Mouse (Mus musculus) stomach, postnatal 0 days (tissue): ENCODE measurements around the gene Mccc2.

Source experiments
- CTCF ChIP-seq: IDR thresholded peaks from 2 replicates; pipeline ENCODE4 v1.5.1; 2016; ENCODE audit warnings: antibody characterized with exemption, low read depth, mild to moderate bottlenecking, moderate library complexity
- EP300 ChIP-seq: optimal IDR thresholded peaks from 2 replicates; pipeline ENCODE3; 2016; ENCODE audit warnings: antibody characterized with exemption

DNA sequence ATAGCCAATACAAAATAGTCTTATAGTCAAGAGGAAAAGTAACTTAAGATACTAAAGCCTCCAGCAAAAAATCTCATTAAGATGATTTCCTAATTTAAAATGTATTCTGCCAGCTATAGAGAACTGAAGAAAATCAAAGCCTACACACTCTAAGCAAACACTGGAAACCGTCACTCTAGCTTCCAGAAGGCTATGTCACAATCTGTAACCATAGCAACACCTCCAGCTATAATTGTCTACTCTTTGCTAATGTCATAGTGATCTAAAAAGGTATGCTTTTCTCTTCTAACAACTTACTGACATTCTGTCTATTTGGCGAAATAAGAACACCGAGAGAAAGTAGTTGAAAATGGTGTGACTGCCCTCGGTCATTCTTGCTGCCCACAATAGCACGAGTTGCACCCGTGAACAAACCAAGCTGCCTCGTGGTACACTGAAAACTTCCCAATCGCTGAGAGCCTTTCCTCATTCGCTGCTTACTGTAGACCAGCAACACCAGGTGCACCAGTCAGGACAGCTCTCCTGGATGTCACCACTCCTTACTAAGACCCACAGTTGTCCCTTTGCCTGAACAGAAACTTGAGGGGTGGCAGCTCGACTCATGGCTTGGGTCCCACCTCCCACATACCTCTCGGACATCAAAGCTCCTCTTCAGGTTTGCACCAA lies 48.3 kb downstream of the Mccc2 start:
- TF ChIP-seq CTCF (no peak), EP300 (no peak)
